Mouse (Mus musculus): ENCODE results near the gene Mre11a.

The Mre11a gene

DNA sequence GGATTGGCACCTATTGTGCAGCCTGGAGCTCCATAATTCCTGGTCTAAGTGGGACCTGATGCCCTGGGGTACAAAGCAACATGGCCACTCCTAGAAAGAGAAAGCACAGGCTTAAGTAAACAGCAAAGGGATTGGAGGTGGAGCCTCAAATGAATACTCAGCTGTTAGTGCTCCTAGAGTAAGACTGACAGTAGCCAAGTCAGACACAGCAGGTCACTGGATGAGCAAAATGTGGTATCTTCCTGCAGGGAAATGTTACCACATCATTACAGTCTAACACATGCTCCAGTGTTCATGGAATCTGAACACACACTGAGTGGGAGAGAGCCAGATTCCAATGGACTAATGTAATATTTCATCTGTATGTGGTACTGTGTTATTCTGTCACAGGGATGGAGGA lies 36.9 kb downstream of the Mre11a start:
- in situ Hi-C loops (cut with MboI, MseI): loop anchor here (25.0 kb wide), 1 partner anchor 516 kb away; no protein-coding TSS in a partner anchor

GRCm38 (mm10) chr9:14824840-14825239 lies 40.4 kb downstream of the Mre11a start:
- in situ Hi-C loops (cut with MboI, MseI): loop anchor here (25.0 kb wide), 1 partner anchor 512 kb away; no protein-coding TSS in a partner anchor

- in situ Hi-C loops (cut with MboI, MseI): no loop called here
These were observed 43.4 kb downstream of the Mre11a start for GRCm38 (mm10) chr9:14827875-14828274.

- in situ Hi-C loops (cut with MboI, MseI): no loop called here
These were observed 47.6 kb downstream of the Mre11a start for GRCm38 (mm10) chr9:14832046-14832445.

DNA sequence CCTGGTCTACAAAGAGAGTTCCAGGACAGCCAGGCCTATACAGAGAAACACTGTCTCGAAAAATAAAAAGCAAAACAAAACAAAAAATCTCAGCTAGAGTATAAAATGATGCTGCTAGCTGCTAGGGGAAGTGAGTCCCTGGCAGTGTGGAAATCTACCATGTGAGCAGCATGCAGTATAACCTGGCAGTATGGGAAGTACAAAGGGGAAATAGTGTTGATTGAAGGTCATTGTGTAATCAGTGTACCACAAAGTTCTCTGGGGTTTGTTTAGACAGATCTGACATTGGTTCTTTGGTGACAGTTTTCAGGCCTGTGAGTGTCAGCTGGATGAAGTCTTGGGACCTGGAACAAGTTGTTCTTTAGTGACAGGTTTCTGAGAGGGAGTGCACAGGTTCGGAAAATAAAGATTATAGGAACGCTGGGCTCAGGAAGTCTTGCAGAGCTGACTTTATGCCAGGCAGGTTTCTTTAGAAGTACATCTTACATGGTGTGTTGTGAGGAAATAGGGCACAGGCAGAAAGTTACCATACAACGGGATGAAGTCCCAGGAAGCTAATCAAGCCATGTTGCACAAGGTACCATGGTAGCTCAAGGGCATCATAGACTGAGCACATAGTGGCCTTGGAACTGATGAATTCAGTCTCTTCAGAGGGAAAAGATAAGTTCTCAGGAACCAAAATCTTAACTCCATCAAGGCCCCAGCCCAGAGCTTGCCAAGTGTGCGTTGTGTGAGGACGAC lies 51.1 kb downstream of the Mre11a start:
- in situ Hi-C loops (cut with MboI, MseI): no loop called here

- in situ Hi-C loops (cut with MboI, MseI): no loop called here
These were observed 55.1 kb downstream of the Mre11a start for GRCm38 (mm10) chr9:14839527-14839926.

- in situ Hi-C loops (cut with MboI, MseI): no loop called here
These were observed 55.5 kb downstream of the Mre11a start for GRCm38 (mm10) chr9:14839970-14840369.

DNA sequence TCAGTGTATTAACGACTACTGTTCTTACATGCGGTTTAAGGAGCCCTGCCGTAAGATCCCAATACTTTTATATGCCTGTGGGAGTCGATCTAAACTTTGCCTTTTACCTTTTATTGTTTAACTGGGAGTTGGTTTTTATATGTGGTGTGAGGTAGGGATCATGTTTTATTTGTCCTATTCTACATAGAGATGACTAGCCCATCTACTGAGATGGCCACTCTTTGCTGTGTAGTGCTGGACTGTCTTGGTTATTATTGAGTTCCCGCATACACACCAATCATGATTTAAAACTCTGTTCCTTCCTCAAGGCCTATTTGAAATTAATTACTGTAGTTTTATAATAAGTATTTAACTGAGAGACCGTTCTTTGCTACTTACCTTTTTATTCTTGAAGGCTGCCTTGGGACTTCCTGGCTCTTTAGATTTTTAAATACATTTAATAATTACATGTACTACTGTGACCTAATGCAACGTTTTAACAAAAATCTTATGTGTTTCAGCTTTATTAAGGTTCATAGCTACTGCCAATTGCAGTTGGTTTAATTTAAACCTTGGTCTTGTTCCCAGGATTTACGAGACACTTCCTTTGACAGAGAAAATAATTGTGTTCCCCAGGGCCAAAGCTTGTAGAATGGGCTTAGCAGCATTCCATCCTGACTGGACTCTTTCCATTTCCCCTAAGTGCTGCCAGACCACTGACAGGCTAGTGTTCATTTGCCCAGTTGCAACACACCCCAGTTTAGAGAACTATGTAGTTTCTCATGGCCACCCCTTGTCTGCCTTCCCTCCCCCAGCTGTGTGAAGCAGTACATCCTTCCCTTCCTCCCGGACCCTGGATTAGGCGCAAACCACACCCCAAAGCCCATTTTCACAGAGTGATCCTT lies 57.7 kb downstream of the Mre11a start:
- in situ Hi-C loops (cut with MboI, MseI): no loop called here

DNA sequence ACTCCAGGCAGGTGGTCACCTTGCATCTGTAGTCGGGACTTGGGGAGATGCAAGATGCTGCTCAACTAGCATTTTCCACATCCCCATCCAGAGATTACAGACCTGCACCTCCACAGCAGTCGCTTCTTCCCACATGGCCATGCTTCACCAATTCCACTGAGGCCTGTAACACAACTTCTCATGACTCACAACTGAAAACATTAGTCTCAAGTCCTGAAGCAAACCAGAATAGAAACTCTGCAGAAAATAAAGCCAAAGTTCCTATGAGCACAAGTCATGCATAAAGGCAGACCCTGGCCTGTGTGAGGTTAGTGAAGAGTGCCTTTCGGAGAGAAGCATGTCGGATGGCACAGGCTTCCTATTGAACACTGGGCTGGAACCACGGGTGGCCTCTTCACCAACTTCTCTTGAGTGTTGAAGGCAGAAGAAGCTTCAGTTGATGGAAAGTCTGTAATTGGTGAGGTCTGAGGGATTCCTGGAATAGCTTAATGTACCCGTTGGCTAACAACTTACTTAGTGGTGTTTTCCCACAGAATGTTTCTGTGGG lies 58.9 kb downstream of the Mre11a start:
- in situ Hi-C loops (cut with MboI, MseI): no loop called here

GRCm38 (mm10) chr9:14843901-14844300 lies 59.4 kb downstream of the Mre11a start:
- in situ Hi-C loops (cut with MboI, MseI): no loop called here

DNA sequence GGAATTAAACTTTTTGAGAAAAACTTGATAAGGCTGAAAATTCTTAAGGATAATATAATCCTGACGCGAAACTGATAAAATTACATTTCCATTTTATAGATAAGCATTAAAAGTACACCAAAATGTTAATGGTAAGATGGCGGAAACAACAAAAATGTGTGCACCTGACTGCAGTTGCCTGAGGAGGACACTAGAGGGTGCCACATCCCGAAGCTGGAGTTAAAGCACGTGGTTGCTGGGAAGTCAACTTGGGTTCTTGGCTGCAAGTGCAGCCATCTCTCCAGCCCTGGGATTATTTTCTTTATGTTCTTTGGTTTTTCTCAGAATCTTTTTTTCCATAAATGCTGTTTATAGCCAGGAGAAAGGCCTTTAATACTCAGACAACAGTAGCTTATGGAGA lies 62.0 kb downstream of the Mre11a start:
- in situ Hi-C loops (cut with MboI, MseI): no loop called here

DNA sequence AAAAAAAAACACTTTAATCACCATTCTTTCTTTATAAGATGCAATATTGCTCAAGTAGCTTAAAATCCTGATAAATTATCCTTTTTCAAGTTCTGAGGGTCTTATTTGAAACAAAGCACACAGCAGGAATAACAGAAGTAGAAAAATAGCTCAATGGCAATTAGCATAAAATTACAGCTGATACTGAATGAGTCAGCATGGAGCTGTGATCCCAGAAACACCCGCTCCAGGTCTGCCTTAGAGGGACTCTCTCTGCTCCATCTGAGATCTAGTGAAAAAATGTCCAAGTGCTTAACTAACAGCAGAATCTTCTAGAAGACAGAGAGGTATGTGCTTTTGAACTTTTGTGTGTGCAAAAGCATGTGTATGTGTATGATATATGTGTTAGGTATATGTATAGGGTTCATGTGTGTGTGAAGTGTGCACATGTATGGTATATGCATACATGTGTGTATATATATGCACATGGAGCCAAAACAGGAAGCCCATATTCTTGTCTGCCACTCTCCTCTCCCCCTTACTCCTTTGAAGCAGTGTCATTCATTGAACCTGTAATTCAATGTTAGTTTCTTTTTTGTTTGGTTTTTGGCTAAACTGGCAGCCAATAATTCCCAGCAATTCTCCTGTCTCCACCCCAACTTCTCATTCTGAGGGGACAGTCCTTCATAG lies 63.9 kb downstream of the Mre11a start:
- in situ Hi-C loops (cut with MboI, MseI): no loop called here

- in situ Hi-C loops (cut with MboI, MseI): no loop called here
These were observed 70.1 kb downstream of the Mre11a start for GRCm38 (mm10) chr9:14854585-14854984.

DNA sequence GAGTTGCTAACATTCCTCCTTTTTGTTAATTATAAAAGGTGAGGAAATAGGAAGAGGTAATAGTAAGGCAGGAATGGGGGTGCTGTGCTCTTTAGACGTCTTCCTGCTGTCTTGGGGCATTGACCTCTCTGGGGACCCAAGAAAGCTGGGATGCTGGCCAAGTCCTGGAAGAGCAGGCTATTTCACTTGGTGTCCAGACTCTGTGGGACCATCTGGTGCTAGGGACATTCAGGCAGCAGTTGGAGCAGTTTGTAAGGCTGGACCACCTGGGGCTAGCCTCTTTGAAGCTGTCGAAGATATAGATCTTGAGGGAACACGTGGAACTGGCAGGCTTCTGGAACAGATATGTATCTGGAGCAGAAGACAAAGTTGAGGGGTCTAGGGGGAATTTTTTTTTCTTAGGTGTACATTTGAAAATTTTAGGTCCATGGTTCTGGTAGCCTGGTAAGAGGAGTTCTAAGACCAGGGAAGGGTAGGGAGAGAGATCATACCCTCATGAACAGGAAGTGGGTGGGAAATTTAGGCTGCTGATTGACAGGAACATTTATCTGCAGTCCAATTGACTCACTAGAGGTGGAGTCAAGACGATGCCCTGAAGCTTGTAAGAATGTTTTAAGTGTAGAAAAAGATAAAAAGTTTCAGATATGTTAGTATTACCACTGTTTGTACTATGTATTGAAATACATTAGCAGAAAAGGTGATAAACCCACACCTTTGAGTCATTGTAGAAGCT lies 72.6 kb downstream of the Mre11a start:
- in situ Hi-C loops (cut with MboI, MseI): no loop called here

DNA sequence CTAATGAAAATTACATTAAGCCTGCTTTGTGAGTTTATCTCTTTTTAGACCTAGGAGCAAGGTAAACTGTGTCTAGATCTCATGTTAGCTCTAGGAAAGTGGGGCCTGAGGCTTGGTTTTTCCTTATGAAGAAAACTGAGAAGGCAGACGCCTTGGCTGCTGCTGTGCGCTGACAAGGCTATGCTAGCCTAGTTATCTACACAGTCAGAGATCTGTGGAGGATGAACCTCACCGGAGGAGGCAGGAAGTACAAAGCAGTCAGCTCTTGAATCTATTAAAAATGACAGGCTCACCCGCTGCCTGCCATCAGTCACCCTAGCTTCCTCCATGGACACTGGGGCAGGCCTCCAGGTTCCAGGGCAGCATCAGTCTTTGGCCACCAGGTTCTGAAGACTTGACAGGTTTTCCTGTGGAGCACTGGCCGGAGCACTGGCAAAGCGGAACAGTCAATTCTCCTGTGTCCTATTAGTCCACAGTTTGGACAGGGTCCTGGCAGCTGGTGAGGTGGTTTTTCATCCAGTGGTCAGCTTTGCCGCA lies 73.8 kb downstream of the Mre11a start:
- in situ Hi-C loops (cut with MboI, MseI): no loop called here

DNA sequence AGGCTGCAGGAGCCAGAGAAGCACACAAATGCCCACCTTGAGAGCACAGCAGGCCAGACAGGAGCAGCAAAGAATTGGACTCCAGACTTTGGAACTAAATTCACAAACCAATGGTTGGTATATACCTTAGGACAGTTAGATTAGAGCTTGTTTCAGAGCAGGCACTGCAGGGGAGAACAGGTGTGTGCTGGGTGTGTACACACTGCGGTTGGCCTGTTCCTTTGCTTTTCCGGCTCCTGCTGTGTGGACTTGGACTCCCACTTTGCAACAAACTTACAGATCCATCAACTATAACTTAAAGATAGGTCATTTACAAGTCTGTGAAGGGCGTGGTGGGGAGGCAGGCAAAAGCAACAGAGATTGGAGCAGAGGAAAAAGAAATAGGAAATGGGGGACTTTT lies 74.3 kb downstream of the Mre11a start:
- in situ Hi-C loops (cut with MboI, MseI): no loop called here

DNA sequence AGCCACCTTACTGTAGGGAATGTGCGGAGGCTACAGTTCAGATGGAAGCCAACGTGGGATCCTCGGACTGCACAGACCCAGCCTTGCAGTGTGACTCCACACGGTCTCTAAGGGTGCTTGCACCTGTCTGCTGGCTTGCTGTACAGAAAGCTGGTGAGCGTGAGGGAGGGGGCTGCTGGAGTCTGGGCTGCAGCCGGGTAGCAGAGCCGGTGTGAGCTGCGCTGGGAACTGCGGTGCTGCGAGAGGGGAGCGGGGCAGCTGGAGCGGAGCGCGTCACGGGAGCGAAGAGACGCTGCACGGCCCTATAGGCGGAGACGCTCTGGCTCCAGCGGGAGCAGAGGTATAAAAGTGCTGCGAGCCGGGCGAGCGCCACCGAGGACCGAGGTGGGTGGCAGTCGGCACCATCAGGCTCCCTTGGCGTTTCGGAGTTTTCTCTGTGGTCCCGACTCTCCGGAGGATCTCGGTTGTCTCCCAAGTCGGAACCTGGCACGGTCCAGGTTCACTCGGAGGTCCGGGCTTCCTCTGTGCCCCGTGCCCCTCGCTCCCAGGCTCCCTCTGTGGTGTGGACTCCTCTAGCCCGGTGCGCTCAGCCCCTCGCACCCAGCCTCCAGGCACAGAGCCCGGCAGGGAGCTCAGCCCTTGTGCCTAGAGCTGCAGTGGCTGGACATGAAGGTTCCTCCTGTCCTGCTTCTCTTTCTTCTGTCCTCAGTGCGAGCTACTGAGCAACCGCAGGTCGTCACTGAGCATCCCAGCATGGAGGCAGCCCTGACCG lies 75.6 kb downstream of the Mre11a start, which contains the start of gene Gpr83:
Gpr83 (plus strand) TSS at position 343 of the 772 bp plus-strand sequence.
- in situ Hi-C loops (cut with MboI, MseI): loop anchor here (10.0 kb wide), 1 partner anchor 155 kb away; no protein-coding TSS in a partner anchor

DNA sequence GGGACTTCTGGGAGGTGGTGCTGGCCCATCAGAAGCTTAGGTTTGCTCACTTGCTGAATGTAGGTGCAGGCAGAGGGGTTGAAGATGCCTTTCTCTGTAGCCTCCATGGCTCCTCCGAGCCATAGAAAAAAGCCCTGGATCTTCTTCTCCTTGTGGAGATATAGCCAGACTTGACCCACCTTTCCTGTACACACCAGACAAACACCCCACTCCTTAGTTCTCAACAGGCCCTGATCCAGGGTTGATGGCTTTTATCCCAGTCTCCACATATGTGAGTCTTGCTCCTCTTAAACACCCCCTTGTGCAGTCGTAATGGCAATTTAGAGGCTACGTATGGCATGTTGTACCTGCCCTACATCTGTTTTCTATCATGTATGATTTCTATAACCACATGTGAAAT lies 78.7 kb downstream of the Mre11a start:
- in situ Hi-C loops (cut with MboI, MseI): loop anchor here (10.0 kb wide), 1 partner anchor 152 kb away; no protein-coding TSS in a partner anchor

DNA sequence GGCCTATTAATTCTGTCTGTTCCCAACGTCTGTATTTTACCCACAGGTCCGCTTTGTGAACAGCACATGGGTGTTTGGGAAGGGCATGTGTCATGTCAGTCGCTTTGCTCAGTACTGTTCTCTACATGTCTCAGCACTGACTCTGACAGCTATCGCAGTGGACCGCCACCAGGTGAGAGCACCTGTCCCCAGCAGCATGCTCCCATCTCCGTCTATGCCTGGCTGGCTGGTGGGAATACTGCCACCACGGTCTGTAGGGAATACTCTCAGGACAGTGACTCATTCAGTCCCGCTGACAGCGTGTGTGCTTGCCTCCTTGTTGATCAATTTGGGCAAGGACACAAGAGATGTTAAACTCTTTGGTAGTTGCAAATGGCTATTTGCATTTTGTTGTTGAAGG lies 80.3 kb downstream of the Mre11a start:
- in situ Hi-C loops (cut with MboI, MseI): loop anchor here (10.0 kb wide), 1 partner anchor 150 kb away; no protein-coding TSS in a partner anchor

DNA sequence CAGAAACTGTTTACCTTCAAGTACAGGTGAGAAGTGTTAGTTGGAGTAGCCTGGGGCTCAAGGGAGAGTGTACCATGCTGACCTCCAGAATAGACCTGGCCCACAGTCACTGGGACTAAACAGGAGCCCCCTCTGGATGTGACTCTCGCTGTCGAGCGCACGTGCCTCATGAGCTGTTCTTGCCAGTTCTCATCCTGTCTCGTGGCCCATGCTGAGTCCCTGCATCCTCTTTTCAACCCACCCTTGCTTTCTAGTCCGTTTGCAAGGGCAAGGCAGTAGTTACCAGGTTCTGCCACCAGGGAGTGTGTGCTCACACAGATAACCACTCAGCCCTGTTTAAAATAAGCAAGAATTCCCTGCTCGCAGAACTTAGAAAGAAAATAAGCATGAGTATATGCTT lies 82.5 kb downstream of the Mre11a start:
- in situ Hi-C loops (cut with MboI, MseI): loop anchor here (10.0 kb wide), 1 partner anchor 148 kb away; no protein-coding TSS in a partner anchor
